Mouse (Mus musculus) spleen, adult 2 months (tissue): Measurements from ENCODE around the gene Runx1.

Experiments used
- CTCF ChIP-seq: fragments of 200-500 bp; IDR thresholded peaks from 2 replicates; pipeline ENCODE4 v1.5.1; 2011; ENCODE audit warnings: mild to moderate bottlenecking, inconsistent platforms; ENCODE audit not compliant: insufficient read depth, insufficient read length, insufficient replicate concordance; ENCODE audit errors: extremely low read depth
- POLR2A ChIP-seq: fragments of 200-500 bp; IDR thresholded peaks from 2 replicates; pipeline ENCODE4 v1.6.1; 2011; ENCODE audit warnings: low read depth, low read length, inconsistent platforms

- TF ChIP-seq CTCF: no peak
- no peak for TF ChIP-seq POLR2A
These were observed 223.4 kb downstream of the Runx1 start for GRCm38 (mm10) chr16:92602504-92602903.
